Mouse (Mus musculus) limb, embryonic 15.5 days (tissue): ENCODE measurements at regions not wholly inside any gene's neighbourhood (a gene's known extent, or its start where the extent isn't known, plus 50 kb on each side); places are given as distances from the start of the nearest gene placed in this dataset.

Experiments
- ATAC-seq: fragments of 200-750 bp; cut with Nextera tagmentation; 2 replicates; pipeline ENCODE4 v1.8.0; 2017; ENCODE audit warnings: low read depth, moderate TSS enrichment; ENCODE audit not compliant: insufficient number of reproducible peaks, low FRiP score, low TSS enrichment
- H3K27ac ChIP-seq: fragments of 300-500 bp; sonication (generic); 2 replicates; pipeline ENCODE4 v1.5.1; 2015; ENCODE audit warnings: moderate library complexity, mild to moderate bottlenecking, inconsistent platforms
- H3K27me3 ChIP-seq: fragments of 300-500 bp; sonication (generic); 2 replicates; pipeline ENCODE4 v1.6.1; 2015; ENCODE audit warnings: inconsistent platforms
- H3K36me3 ChIP-seq: fragments of 300-500 bp; sonication (generic); 2 replicates; pipeline ENCODE4 v1.6.1; 2015; ENCODE audit warnings: inconsistent platforms
- H3K4me1 ChIP-seq: fragments of 300-500 bp; sonication (generic); 2 replicates; pipeline ENCODE4 v1.6.1; 2015; ENCODE audit warnings: inconsistent platforms
- H3K4me2 ChIP-seq: fragments of 300-500 bp; sonication (generic); 2 replicates; pipeline ENCODE4 v1.6.1; 2015; ENCODE audit warnings: mild to moderate bottlenecking, inconsistent platforms
- H3K4me3 ChIP-seq: fragments of 300-500 bp; sonication (generic); 2 replicates; pipeline ENCODE4 v1.5.1; 2015; ENCODE audit warnings: mild to moderate bottlenecking, inconsistent platforms
- H3K9ac ChIP-seq: fragments of 300-500 bp; sonication (generic); 2 replicates; pipeline ENCODE4 v1.6.1; 2015; ENCODE audit warnings: inconsistent platforms
- H3K9me3 ChIP-seq: fragments of 300-500 bp; sonication (generic); 2 replicates; pipeline ENCODE4 v1.6.1; 2016; ENCODE audit warnings: inconsistent platforms
- WGBS: fragments of 180-500 bp; shearing (Covaris S2); methylation state at CpG from one replicate; pipeline ENCODE4 v1.1.7; 2015; 5-methylcytosine and 5-hydroxymethylcytosine counted together

GRCm38 (mm10) chr2:115309856-115310631 is 271.5 kb upstream of the BC052040 start:
- H3K27ac ChIP-seq = no peak overlapping the region
- 78% methylated on average over 4 of the region's 4 CpGs for WGBS
- H3K4me1 ChIP-seq = no peaks in the 10 kb centered on the region
- H3K4me3 ChIP-seq = no peak overlapping the region
- H3K9me3 ChIP-seq = no peaks in the 10 kb centered on the region
- no peaks in the 10 kb centered on the region for H3K27me3 ChIP-seq
- no peak for ATAC-seq
- H3K9ac ChIP-seq = no peak overlapping the region
- H3K4me2 ChIP-seq = no peak overlapping the region
- H3K36me3 ChIP-seq = no peaks in the 10 kb centered on the region

DNA sequence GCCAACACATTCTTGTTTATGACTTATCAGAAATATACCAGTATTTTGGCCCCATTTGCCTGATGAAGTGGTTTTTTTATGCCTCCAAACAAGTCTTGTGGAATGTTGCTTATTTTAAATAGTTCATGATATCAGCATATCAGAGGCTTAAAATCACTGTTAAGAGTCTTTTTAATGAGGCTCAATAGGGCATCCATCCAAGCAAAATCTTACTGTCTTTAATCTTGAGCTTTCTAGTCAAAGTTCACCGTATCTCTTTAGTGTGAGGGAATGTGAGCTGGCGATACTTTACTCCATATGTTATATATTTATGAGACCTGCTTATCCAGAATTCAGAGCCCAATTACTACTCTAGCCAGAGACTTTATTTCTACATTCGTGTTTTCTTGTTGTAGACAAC is 263.0 kb upstream of the BC052040 start:
- Histone ChIP-seq H3K9me3 (no peaks in the 10 kb centered on the region), H3K4me1 (no peaks in the 10 kb centered on the region), H3K4me3 (no peak overlapping the region), H3K4me2 (no peak overlapping the region), H3K27me3 (no peaks in the 10 kb centered on the region), H3K9ac (no peak overlapping the region), H3K27ac (no peak overlapping the region), H3K36me3 (no peaks in the 10 kb centered on the region)
- WGBS = 48% methylated on average over 3 of the region's 3 CpGs
- no peak for ATAC-seq

- no peaks in the 10 kb centered on the region for H3K27me3 ChIP-seq
- no peak overlapping the region for H3K4me2 ChIP-seq
- H3K36me3 ChIP-seq = no peaks in the 10 kb centered on the region
- H3K27ac ChIP-seq = no peak overlapping the region
- H3K4me3 ChIP-seq = no peak overlapping the region
- 38% methylated on average over 5 of the region's 5 CpGs for WGBS
- no peaks in the 10 kb centered on the region for H3K4me1 ChIP-seq
- H3K9ac ChIP-seq = no peak overlapping the region
- no peaks in the 10 kb centered on the region for H3K9me3 ChIP-seq
- no peak for ATAC-seq
These were observed 258.9 kb upstream of the BC052040 start for GRCm38 (mm10) chr2:115322582-115322981.

- Histone ChIP-seq H3K27me3 (no peaks in the 10 kb centered on the region), H3K9me3 (no peaks in the 10 kb centered on the region), H3K4me2 (no peak overlapping the region), H3K36me3 (no peaks in the 10 kb centered on the region), H3K4me1 (no peaks in the 10 kb centered on the region), H3K4me3 (no peak overlapping the region), H3K9ac (no peak overlapping the region), H3K27ac (no peak overlapping the region)
- 64% methylated on average over 2 of the region's 2 CpGs for WGBS
- no peak for ATAC-seq
These were observed 255.0 kb upstream of the BC052040 start for GRCm38 (mm10) chr2:115326526-115326925.

DNA sequence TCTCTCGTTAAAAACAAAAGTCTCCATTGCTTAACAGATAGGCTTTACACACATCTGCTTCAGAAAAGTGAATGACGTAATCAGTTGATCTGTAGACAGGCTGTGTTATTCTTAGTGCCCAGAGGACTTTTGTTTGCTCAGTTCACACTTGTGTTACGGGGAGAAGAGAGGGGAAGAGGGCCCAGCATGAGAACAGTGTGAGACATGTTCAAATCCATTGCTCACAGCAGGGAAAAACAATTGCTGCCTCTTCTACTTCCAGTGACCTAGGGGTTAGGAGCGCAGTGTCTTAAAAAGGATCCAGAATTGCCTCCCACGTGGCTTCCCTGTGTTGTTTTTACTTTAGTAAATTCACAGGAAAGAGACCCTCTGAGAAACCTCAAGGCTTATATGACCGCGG is 243.3 kb upstream of the BC052040 start:
- Histone ChIP-seq H3K9ac (no peak overlapping the region), H3K4me1 (no peaks in the 10 kb centered on the region), H3K27me3 (no peaks in the 10 kb centered on the region), H3K4me3 (no peak overlapping the region), H3K9me3 (no peaks in the 10 kb centered on the region), H3K36me3 (no peaks in the 10 kb centered on the region), H3K4me2 (no peak overlapping the region), H3K27ac (no peak overlapping the region)
- 53% methylated on average over 7 of the region's 7 CpGs for WGBS
- ATAC-seq = no peak

GRCm38 (mm10) chr2:115339034-115339433 is 242.5 kb upstream of the BC052040 start:
- no peaks in the 10 kb centered on the region for H3K4me1 ChIP-seq
- WGBS = 56% methylated on average over 4 of the region's 4 CpGs
- H3K27ac ChIP-seq = no peak overlapping the region
- H3K4me3 ChIP-seq = no peak overlapping the region
- H3K9me3 ChIP-seq = no peaks in the 10 kb centered on the region
- H3K36me3 ChIP-seq = no peaks in the 10 kb centered on the region
- ATAC-seq = no peak
- no peak overlapping the region for H3K4me2 ChIP-seq
- no peaks in the 10 kb centered on the region for H3K27me3 ChIP-seq
- H3K9ac ChIP-seq = no peak overlapping the region

GRCm38 (mm10) chr2:115342360-115342759 is 239.2 kb upstream of the BC052040 start:
- Histone ChIP-seq H3K9me3 (no peaks in the 10 kb centered on the region), H3K9ac (no peak overlapping the region), H3K4me1 (peaks cover 3% of the 10 kb centered on the region; the same call in 1 of the 2 replicates), H3K27me3 (no peaks in the 10 kb centered on the region), H3K4me3 (no peak overlapping the region), H3K27ac (no peak overlapping the region), H3K36me3 (no peaks in the 10 kb centered on the region), H3K4me2 (no peak overlapping the region)
- WGBS = 92% methylated on average over 14 of the region's 14 CpGs
- no peak for ATAC-seq

DNA sequence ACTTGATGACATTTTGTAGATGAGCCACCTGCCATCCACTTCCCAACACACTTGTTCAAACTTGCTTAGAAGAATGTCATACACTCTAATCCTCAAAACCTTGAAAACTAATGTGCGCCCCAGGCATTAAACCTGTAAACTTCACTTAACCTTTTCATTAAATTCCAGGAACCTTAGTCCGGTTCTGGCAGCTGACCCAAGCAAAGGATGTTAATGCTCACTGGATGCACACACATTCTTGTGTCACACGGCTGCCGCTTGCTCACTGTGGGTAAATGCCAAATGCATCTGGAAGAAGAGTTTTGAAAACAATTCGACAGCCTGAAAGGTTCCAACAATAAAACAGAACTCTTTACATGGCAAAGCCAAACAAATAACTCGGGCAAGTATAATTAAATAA is 235.0 kb upstream of the BC052040 start:
- Histone ChIP-seq H3K27me3 (no peaks in the 10 kb centered on the region), H3K4me1 (peaks cover 7% of the 10 kb centered on the region; the same call in 1 of the 2 replicates), H3K9me3 (no peaks in the 10 kb centered on the region), H3K4me2 (no peak overlapping the region), H3K27ac (no peak overlapping the region), H3K36me3 (no peaks in the 10 kb centered on the region), H3K9ac (no peak overlapping the region), H3K4me3 (no peak overlapping the region)
- WGBS = 28% methylated on average over 6 of the region's 6 CpGs
- ATAC-seq = no peak

- no peak for ATAC-seq
- no peak overlapping the region for H3K4me3 ChIP-seq
- H3K4me1 ChIP-seq = peaks cover 7% of the 10 kb centered on the region; the same call in 1 of the 2 replicates
- H3K36me3 ChIP-seq = no peaks in the 10 kb centered on the region
- H3K9me3 ChIP-seq = no peaks in the 10 kb centered on the region
- no peak overlapping the region for H3K4me2 ChIP-seq
- no peak overlapping the region for H3K27ac ChIP-seq
- H3K9ac ChIP-seq = no peak overlapping the region
- WGBS = 4% methylated on average over 2 of the region's 2 CpGs
- H3K27me3 ChIP-seq = no peaks in the 10 kb centered on the region
These were observed 233.3 kb upstream of the BC052040 start for GRCm38 (mm10) chr2:115348263-115348662.

- WGBS = 54% methylated on average over 6 of the region's 6 CpGs
- no peak overlapping the region for H3K4me2 ChIP-seq
- H3K27me3 ChIP-seq = no peaks in the 10 kb centered on the region
- H3K9ac ChIP-seq = no peak overlapping the region
- H3K27ac ChIP-seq = no peak overlapping the region
- no peak for ATAC-seq
- H3K36me3 ChIP-seq = no peaks in the 10 kb centered on the region
- no peaks in the 10 kb centered on the region for H3K4me1 ChIP-seq
- H3K4me3 ChIP-seq = no peak overlapping the region
- H3K9me3 ChIP-seq = no peaks in the 10 kb centered on the region
These were observed 210.4 kb upstream of the BC052040 start for GRCm38 (mm10) chr2:115371072-115371471.

GRCm38 (mm10) chr2:115375336-115375735 is 206.2 kb upstream of the BC052040 start:
- no peak overlapping the region for H3K9ac ChIP-seq
- H3K27me3 ChIP-seq = no peaks in the 10 kb centered on the region
- no peaks in the 10 kb centered on the region for H3K9me3 ChIP-seq
- H3K4me2 ChIP-seq = no peak overlapping the region
- H3K27ac ChIP-seq = no peak overlapping the region
- 59% methylated on average over 5 of the region's 5 CpGs for WGBS
- no peaks in the 10 kb centered on the region for H3K4me1 ChIP-seq
- ATAC-seq = no peak
- no peaks in the 10 kb centered on the region for H3K36me3 ChIP-seq
- H3K4me3 ChIP-seq = no peak overlapping the region

- 32% methylated on average over 13 of the region's 13 CpGs for WGBS
- H3K9me3 ChIP-seq = no peaks in the 10 kb centered on the region
- H3K36me3 ChIP-seq = no peaks in the 10 kb centered on the region
- H3K4me3 ChIP-seq = no peak overlapping the region
- ATAC-seq = no peak
- no peak overlapping the region for H3K9ac ChIP-seq
- H3K27me3 ChIP-seq = 0 out of 2 replicates have a peak, but pooled peaks cover 6% of the 10 kb centered on the region
- no peak overlapping the region for H3K4me2 ChIP-seq
- H3K4me1 ChIP-seq = peaks cover 15% of the 10 kb centered on the region
- H3K27ac ChIP-seq = no peak overlapping the region
These were observed 196.9 kb upstream of the BC052040 start for GRCm38 (mm10) chr2:115384414-115385180.
